Mouse (Mus musculus): ENCODE data around the gene Spp1.

Gene Spp1

GRCm38 (mm10) chr5:104434835-104435301 lies at the start of gene Spp1:
Gene Spp1, plus strand, starts transcription at chr5:104435118.
- DNase-seq (ENCODE audit: low read depth, low spot score): no peak

GRCm38 (mm10) chr5:104385521-104385920 lies 49.4 kb upstream of the Spp1 start:
- DNase-seq (ENCODE audit: low read depth, low spot score): no peak

GRCm38 (mm10) chr5:104386908-104387307 lies 48.0 kb upstream of the Spp1 start:
- no peak for DNase-seq (ENCODE audit: low read depth, low spot score)

- no peak for DNase-seq (ENCODE audit: low read depth, low spot score)
Measured at GRCm38 (mm10) chr5:104390962-104391361, 44.0 kb upstream of the Spp1 start.

GRCm38 (mm10) chr5:104392784-104393183 lies 42.1 kb upstream of the Spp1 start:
- DNase-seq (ENCODE audit: low read depth, low spot score): no peak

- no peak for DNase-seq (ENCODE audit: low read depth, low spot score)
Measured at GRCm38 (mm10) chr5:104396286-104396685, 38.6 kb upstream of the Spp1 start.

GRCm38 (mm10) chr5:104398001-104398400 lies 36.9 kb upstream of the Spp1 start:
- DNase-seq (ENCODE audit: low read depth, low spot score): no peak

GRCm38 (mm10) chr5:104399291-104399950 lies 35.5 kb upstream of the Spp1 start:
- no peak for DNase-seq (ENCODE audit: low read depth, low spot score)

- DNase-seq (ENCODE audit: low read depth, low spot score): no peak
Measured at GRCm38 (mm10) chr5:104399970-104400369, 34.9 kb upstream of the Spp1 start.

- DNase-seq (ENCODE audit: low read depth, low spot score): no peak
Measured at GRCm38 (mm10) chr5:104402651-104403050, 32.3 kb upstream of the Spp1 start.

- no peak for DNase-seq (ENCODE audit: low read depth, low spot score)
Measured at GRCm38 (mm10) chr5:104403351-104403750, 31.6 kb upstream of the Spp1 start.

GRCm38 (mm10) chr5:104404551-104404950 lies 30.4 kb upstream of the Spp1 start:
- DNase-seq (ENCODE audit: low read depth, low spot score): no peak

GRCm38 (mm10) chr5:104405051-104405450 lies 29.9 kb upstream of the Spp1 start:
- no peak for DNase-seq (ENCODE audit: low read depth, low spot score)

GRCm38 (mm10) chr5:104406756-104407155 lies 28.2 kb upstream of the Spp1 start:
- no peak for DNase-seq (ENCODE audit: low read depth, low spot score)

GRCm38 (mm10) chr5:104407541-104408231 lies 27.2 kb upstream of the Spp1 start:
- no peak for DNase-seq (ENCODE audit: low read depth, low spot score)

GRCm38 (mm10) chr5:104408549-104408948 lies 26.4 kb upstream of the Spp1 start:
- no peak for DNase-seq (ENCODE audit: low read depth, low spot score)

- no peak for DNase-seq (ENCODE audit: low read depth, low spot score)
Measured at GRCm38 (mm10) chr5:104415999-104416398, 18.9 kb upstream of the Spp1 start.

GRCm38 (mm10) chr5:104417028-104417427 lies 17.9 kb upstream of the Spp1 start:
- DNase-seq (ENCODE audit: low read depth, low spot score): no peak

- DNase-seq (ENCODE audit: low read depth, low spot score): no peak
Measured at GRCm38 (mm10) chr5:104417721-104418120, 17.2 kb upstream of the Spp1 start.

- no peak for DNase-seq (ENCODE audit: low read depth, low spot score)
Measured at GRCm38 (mm10) chr5:104422039-104422438, 12.9 kb upstream of the Spp1 start.

- no peak for DNase-seq (ENCODE audit: low read depth, low spot score)
Measured at GRCm38 (mm10) chr5:104423861-104424260, 11.1 kb upstream of the Spp1 start.

- no peak for DNase-seq (ENCODE audit: low read depth, low spot score)
Measured at GRCm38 (mm10) chr5:104425949-104426348, 9.0 kb upstream of the Spp1 start.

- no peak for DNase-seq (ENCODE audit: low read depth, low spot score)
Measured at GRCm38 (mm10) chr5:104432886-104433285, 2.0 kb upstream of the Spp1 start.

Data from WW6 (cell line).